Mouse (Mus musculus) left cerebral cortex, adult 2 months (tissue): ENCODE data around the gene Bola2. TPM values are rescaled to one million over a fixed set of nuclear protein-coding genes. Genes with fewer than 3 reads are reported as not detected.

Experiments
- DNase-seq, 2 experiments: peaks; one replicate each; pipeline ENCODE4 v3.0.0; 2021 to 2022; ENCODE audit warnings: low spot score in 2 of 2, mixed read lengths in 1 of 2; ENCODE audit errors: extremely low spot score in 1 of 2
- H3K27ac ChIP-seq: fragments of 200-600 bp; 2 replicates; pipeline ENCODE4 v1.8.1; 2022
- H3K4me3 ChIP-seq: fragments of 200-600 bp; 2 replicates; pipeline ENCODE4 v1.8.1; 2022
- CTCF ChIP-seq: fragments of 200-600 bp; IDR thresholded peaks from 2 replicates; pipeline ENCODE4 v1.8.1; 2022; ENCODE audit warnings: antibody characterized with exemption, mild to moderate bottlenecking, moderate library complexity
- intact Hi-C: fragments of 180-260 bp; cut with DNase I; formaldehyde crosslinking; loops from one replicate; pipeline ENCODE4 v1.15.1; 2025
- long read RNA-seq, 2 experiments: library from polyadenylated mRNA; stranded (forward); transcript quantifications; one replicate each; pipeline ENCODE4 v2.0.0; 2021; ENCODE audit warnings: borderline mapping rate in 2 of 2
- total RNA-seq, 2 experiments: library from RNA; stranded (reverse); gene quantifications; 2 replicates each; pipeline ENCODE4 v1.2.3; 2021

Bola2 gene
- 100 to 1,000 TPM; 100 to 106 TPM for total RNA-seq
- long read RNA-seq, experiment 1, transcript Bola2-203 (3 exons, 1,266 nt) = major isoform, 39 of 41 reads
- long read RNA-seq, experiment 1, partial matches to known transcripts = 0 of 41 reads
- long read RNA-seq, experiment 1, other reads (novel, unspliced or antisense) = 0 of 41 reads
- long read RNA-seq, experiment 2, transcript Bola2-203 (3 exons, 1,266 nt) = major isoform, 32 of 34 reads
- long read RNA-seq, experiment 2, partial matches to known transcripts = 0 of 34 reads
- long read RNA-seq, experiment 2, other reads (novel, unspliced or antisense) = 0 of 34 reads

DNA sequence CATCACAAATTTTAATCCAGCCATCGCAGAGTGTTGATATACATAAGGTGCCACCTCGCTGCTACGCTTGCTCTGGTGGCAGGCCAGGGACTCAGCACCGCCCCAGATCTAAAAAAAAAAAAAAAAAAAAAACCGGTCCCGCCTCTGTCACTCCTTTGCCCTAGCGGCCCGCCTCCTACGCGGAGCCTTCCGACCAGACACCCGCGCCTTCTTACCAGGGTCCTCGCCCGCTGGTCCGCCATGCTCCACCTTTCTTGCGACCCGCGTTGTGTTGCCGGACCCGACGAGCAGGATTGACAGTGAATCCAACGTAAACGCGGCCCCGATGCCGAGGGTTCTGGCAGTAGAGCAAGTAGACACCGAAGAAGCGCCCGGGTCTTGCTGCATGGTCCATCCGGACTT, at the start of gene Bola2:
Gene Bola2, plus strand, starts transcription at position 192 of the 402 bp plus-strand sequence.
- peak within 1 kb of the TSS; percentile 74 for H3K4me3 ChIP-seq
- intact Hi-C loops = loop anchor here (2.0 kb wide), 2 partner anchors 46 to 112 kb away; partner anchors contain the start of gene Sgf29
- DNase-seq = peak; percentile 58 to 61
- no peak for TF ChIP-seq CTCF
- peak within 1 kb of the TSS; percentile 89 for H3K27ac ChIP-seq

DNA sequence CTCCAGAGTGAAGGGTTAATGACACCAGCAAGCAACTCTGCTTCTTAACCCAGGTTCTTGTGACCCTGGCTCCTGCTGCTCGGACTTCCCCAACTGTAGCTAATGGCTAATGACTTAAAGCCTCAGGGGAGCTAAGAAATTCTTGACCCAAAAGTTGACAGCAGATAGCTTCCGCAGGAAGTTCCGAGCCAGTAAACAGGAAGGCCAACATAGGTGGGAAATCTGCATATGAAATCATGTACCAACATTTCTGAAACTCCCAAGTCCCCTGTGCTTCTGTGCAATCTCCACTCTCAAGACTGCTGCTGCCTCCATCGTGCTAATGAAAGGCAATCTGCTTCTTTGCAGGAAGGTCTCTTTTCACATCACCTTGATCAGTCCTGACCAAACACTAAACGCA, 49.5 kb upstream of the Bola2 start:
- intact Hi-C loops = loop anchor here (10.0 kb wide), 1 partner anchor 469 kb away; no protein-coding TSS in a partner anchor
- no peak for DNase-seq

GRCm38 (mm10) chr7:126648486-126648885, 46.7 kb upstream of the Bola2 start:
- H3K4me3 ChIP-seq = peak overlapping the region; percentile 58
- intact Hi-C loops = loop anchor here (2.0 to 10.0 kb wide), 2 partner anchors 46 to 466 kb away; partner anchors contain the start of genes Bola2 and Slx1b
- H3K27ac ChIP-seq = peak overlapping the region; percentile 95
- DNase-seq = no peak
- peak; percentile 31 for TF ChIP-seq CTCF

More for the DNA sequence above, 49.5 kb upstream of the Bola2 start:
- TF ChIP-seq CTCF = no peak
- Histone ChIP-seq H3K27ac (no peak overlapping the region), H3K4me3 (no peak overlapping the region)

DNA sequence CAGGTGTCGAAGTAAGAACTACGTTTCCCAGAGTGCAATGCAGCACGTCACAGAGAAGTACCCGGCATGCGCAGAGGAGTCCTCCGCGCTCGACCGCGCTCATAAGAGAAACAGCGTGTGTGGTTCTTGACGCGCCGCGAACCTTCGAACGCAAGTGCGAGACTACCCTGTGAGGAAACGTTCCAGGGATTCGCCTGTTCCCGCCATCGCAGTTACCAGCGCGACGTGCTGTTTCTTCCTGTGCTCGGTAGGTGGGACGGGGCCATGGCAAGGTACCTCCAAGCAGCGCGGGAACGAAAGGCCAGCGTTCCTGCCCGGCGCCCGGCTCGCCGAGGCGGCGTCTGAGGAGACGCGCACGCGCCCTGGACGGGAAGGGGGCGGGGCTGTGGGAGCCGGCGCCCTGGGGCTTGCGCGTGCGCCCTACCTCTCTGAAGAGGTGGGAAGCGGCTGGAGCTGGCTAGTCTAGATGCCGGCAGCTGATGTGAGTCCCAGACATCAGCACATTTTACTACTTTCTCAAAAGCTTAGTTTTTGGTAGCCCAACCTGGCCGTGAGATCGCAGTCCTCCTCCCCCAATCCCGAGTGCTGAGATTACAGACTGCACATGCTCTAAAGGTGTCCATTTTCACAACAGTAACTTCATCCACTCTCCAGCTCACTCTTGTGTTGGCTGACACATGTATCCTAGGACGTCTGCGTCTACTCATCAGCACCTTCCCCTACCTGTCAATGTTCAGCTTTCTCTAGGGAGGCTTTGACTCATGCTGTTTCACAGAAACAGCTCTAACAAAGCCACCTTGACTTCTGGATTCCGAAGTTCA, 45.8 kb upstream of the Bola2 start, which contains the start of gene Sgf29:
Gene Sgf29, plus strand, starts transcription at position 79 of the 821 bp plus-strand sequence.
- no peak; the same call in 1 of the 2 replicates for TF ChIP-seq CTCF
- peak; percentile 92 to 95 for DNase-seq
- Histone ChIP-seq H3K27ac (peak within 1 kb of the TSS; percentile 95), H3K4me3 (peak within 1 kb of the TSS; percentile 58)
- intact Hi-C loops = loop anchor here (2.0 to 10.0 kb wide), 3 partner anchors 45 to 465 kb away; partner anchors contain the start of genes Bola2, Slx1b and Ypel3

- DNase-seq = no peak
- no peak for TF ChIP-seq CTCF
- intact Hi-C loops = loop anchor here (5.0 kb wide), 1 partner anchor 126 kb away; the partner anchor contains the start of gene Ypel3
- Histone ChIP-seq H3K27ac (no peak overlapping the region), H3K4me3 (no peak overlapping the region)
Observed at GRCm38 (mm10) chr7:126650852-126651251, 44.3 kb upstream of the Bola2 start.

- no peak overlapping the region for H3K4me3 ChIP-seq
- no peak for TF ChIP-seq CTCF
- no peak for DNase-seq
- intact Hi-C loops = loop anchor here (5.0 kb wide), 1 partner anchor 123 kb away; the partner anchor contains the start of gene Ypel3
- no peak overlapping the region for H3K27ac ChIP-seq
Observed at GRCm38 (mm10) chr7:126653991-126654390, 41.2 kb upstream of the Bola2 start.

DNA sequence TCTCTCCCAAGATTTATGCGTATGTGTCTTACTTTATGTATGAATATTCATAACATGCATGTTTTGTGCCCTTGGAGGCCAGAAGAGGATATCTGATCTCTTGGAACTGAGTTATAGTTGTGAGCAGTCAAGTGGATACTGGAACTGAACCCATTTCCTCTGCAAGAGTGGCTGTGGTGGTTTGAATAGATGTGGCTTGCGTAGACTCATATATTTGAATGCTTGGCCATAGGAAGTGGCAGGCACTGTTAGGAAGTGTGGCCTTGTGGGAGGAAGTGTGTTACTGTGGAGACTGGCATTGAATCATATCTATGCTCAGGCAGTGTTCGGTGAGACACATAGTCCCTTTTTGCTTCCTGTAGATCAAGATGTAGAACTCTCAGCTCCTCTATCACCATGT, 39.5 kb upstream of the Bola2 start:
- Histone ChIP-seq H3K4me3 (no peak overlapping the region), H3K27ac (no peak overlapping the region)
- intact Hi-C loops = no loop called here
- DNase-seq = no peak
- no peak for TF ChIP-seq CTCF

- no peak for DNase-seq
- Histone ChIP-seq H3K27ac (no peak overlapping the region), H3K4me3 (no peak overlapping the region)
- intact Hi-C loops = no loop called here
- no peak for TF ChIP-seq CTCF
Observed at GRCm38 (mm10) chr7:126657522-126657921, 37.7 kb upstream of the Bola2 start.

GRCm38 (mm10) chr7:126659771-126660170, 35.4 kb upstream of the Bola2 start:
- no peak for TF ChIP-seq CTCF
- Histone ChIP-seq H3K4me3 (no peak overlapping the region), H3K27ac (no peak overlapping the region)
- DNase-seq = no peak
- intact Hi-C loops = no loop called here

GRCm38 (mm10) chr7:126663646-126664045, 31.6 kb upstream of the Bola2 start:
- no peak overlapping the region for H3K27ac ChIP-seq
- H3K4me3 ChIP-seq = no peak overlapping the region
- TF ChIP-seq CTCF = no peak
- DNase-seq = no peak
- intact Hi-C loops = no loop called here

DNA sequence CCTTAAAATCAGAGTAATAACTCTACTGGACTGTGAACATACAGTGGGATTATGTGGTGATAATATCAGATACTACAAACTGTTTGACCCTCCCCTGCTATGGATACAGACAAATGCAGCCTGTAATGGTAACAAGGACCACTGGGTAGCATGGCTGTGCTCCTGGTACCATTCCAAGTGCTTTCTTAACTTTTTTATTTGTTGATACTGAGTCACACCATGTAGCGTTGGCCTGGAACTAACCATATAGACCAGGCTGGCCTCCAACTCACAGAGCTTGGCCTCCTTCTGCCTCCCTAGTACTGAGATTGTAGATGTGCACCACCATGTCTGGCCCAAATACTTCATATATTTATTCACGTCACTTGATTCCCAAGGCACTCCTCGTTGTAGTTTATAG, 29.9 kb upstream of the Bola2 start:
- TF ChIP-seq CTCF = peak; percentile 42
- intact Hi-C loops = no loop called here
- H3K27ac ChIP-seq = no peak overlapping the region
- H3K4me3 ChIP-seq = no peak overlapping the region
- DNase-seq = no peak
